Comparison of ENCODE assay signal across 7 mouse cellular contexts in genomic region chr2:150362113-150362877, GRCm38 (mm10). TPM values are rescaled to one million over a fixed set of nuclear protein-coding genes. Genes with fewer than 3 reads are reported as not detected.
A peak's percentile ranks its signal among the peaks of the same experiment; 100 is the strongest.
DNase-seq lines count a peak whose midpoint lies in the region; ATAC-seq lines count a peak whose summit lies in the region.
"Not testable (repeated sequence)": the region's sequence is repeated elsewhere in the genome, so short reads cannot be mapped to it uniquely, and the experiment has no call there.

TSS of gene 3300002I08Rik (minus strand) at chr2:150362765.

- not testable (repeated sequence) for H3K4me1 ChIP-seq in embryonic facial prominence, embryonic 12.5 days; limb, embryonic 10.5 days; midbrain, embryonic 12.5 days

- peak; percentile 96 for ATAC-seq in embryonic facial prominence, embryonic 12.5 days (ENCODE audit: insufficient number of reproducible peaks, insufficient read depth, low FRiP score, low TSS enrichment)
- peak; percentile 100 for ATAC-seq in midbrain, embryonic 12.5 days (ENCODE audit: low FRiP score, low read depth)

- not testable (repeated sequence) for H3K27me3 ChIP-seq in embryonic facial prominence, embryonic 12.5 days; limb, embryonic 10.5 days (ENCODE audit: low read depth, poor library complexity, severe bottlenecking); midbrain, embryonic 12.5 days

- WGBS in embryonic facial prominence, embryonic 12.5 days = 6% methylated on average over 17 of the region's 17 CpGs
- 8% methylated on average over 17 of the region's 17 CpGs for WGBS in limb, embryonic 10.5 days
- WGBS in midbrain, embryonic 12.5 days = 6% methylated on average over 17 of the region's 17 CpGs

- H3K4me2 ChIP-seq in embryonic facial prominence, embryonic 12.5 days (replicated peaks) = peak within 1 kb of the TSS; percentile 42
- H3K4me2 ChIP-seq in midbrain, embryonic 12.5 days (replicated peaks) = peak within 1 kb of the TSS; percentile 51

- H3K9ac ChIP-seq in embryonic facial prominence, embryonic 12.5 days = peak within 1 kb of the TSS; percentile 62
- H3K9ac ChIP-seq in midbrain, embryonic 12.5 days (replicated peaks) = peak within 1 kb of the TSS; percentile 78

- not testable (repeated sequence) for H3K36me3 ChIP-seq in embryonic facial prominence, embryonic 12.5 days; limb, embryonic 10.5 days; midbrain, embryonic 12.5 days

- H3K27ac ChIP-seq in embryonic facial prominence, embryonic 12.5 days = peak within 1 kb of the TSS; percentile 70
- H3K27ac ChIP-seq in limb, embryonic 10.5 days = peak within 1 kb of the TSS; percentile 89
- peak within 1 kb of the TSS; percentile 82 for H3K27ac ChIP-seq in midbrain, embryonic 12.5 days (replicated peaks)

- H3K4me3 ChIP-seq in embryonic facial prominence, embryonic 12.5 days = peak within 1 kb of the TSS; percentile 67
- peak within 1 kb of the TSS; percentile 72 for H3K4me3 ChIP-seq in limb, embryonic 10.5 days
- H3K4me3 ChIP-seq in midbrain, embryonic 12.5 days = peak within 1 kb of the TSS; percentile 67

- H3K9me3 ChIP-seq in embryonic facial prominence, embryonic 12.5 days; limb, embryonic 10.5 days (replicated peaks); midbrain, embryonic 12.5 days: not testable (repeated sequence)

- peak; percentile 89 to 91 for DNase-seq in adrenal gland, postnatal 36 days
- peak; percentile 94 to 96 for DNase-seq in heart, adult 18-20 months
- DNase-seq in kidney, adult 18-20 months = peak; percentile 90
- peak; percentile 75 for DNase-seq in limb, embryonic 10.5 days (ENCODE audit: low spot score)
- DNase-seq in skeletal muscle tissue, adult 2 months (ENCODE audit: low read depth, low spot score) = peak; percentile 77

RNA-seq across cellular contexts. Expression of gene 3300002I08Rik, which starts in this region (rescaled TPM):
- total RNA-seq in adrenal gland, postnatal 36 days (2021) = 1 to 10 TPM; 4.4 to 5.7 TPM
- polyA plus RNA-seq in embryonic facial prominence, embryonic 12.5 days (2016; fragmentation: Nextera tagmentation; extraction: Ambion mirVana) = 10.4 and 11.0 TPM in 2 replicates
- total RNA-seq in heart, adult 18-20 months (2021) = 1 to 10 TPM; 1.8 to 3.7 TPM
- polyA plus RNA-seq in limb, embryonic 10.5 days (2016; fragmentation: Nextera tagmentation; extraction: Ambion mirVana) = 9.4 and 12.1 TPM in 2 replicates
- 11.3 and 11.8 TPM in 2 replicates for polyA plus RNA-seq in midbrain, embryonic 12.5 days (2016; fragmentation: Nextera tagmentation; extraction: Ambion mirVana)

Comparison
In these comparisons a context has a peak if more than half of its experiments do, and no peak if none do; other contexts are left out.
1. Peak in every context shown above with its lines: DNase-seq, ATAC-seq, H3K4me3 ChIP-seq and H3K27ac ChIP-seq.